Mouse (Mus musculus) gastrocnemius, adult 2 months (tissue): ENCODE data around the gene Pga5. TPM values are rescaled to one million over a fixed set of nuclear protein-coding genes. Genes with fewer than 3 reads are reported as not detected.

Experiments used
- DNase-seq: peaks from one replicate; pipeline ENCODE4 v3.0.0; 2022
- H3K27ac ChIP-seq: fragments of 200-600 bp; 2 replicates; pipeline ENCODE4 v1.8.1; 2022; ENCODE audit warnings: mild to moderate bottlenecking
- H3K4me3 ChIP-seq: fragments of 200-600 bp; 2 replicates; pipeline ENCODE4 v1.8.1; 2022; ENCODE audit warnings: mild to moderate bottlenecking, moderate library complexity
- CTCF ChIP-seq: fragments of 200-600 bp; IDR thresholded peaks from 2 replicates; pipeline ENCODE4 v1.8.1; 2022; ENCODE audit warnings: antibody characterized with exemption, mild to moderate bottlenecking, moderate library complexity
- intact Hi-C: fragments of 180-260 bp; cut with DNase I; formaldehyde crosslinking; loops from one replicate; pipeline ENCODE4 v1.15.1; 2025
- total RNA-seq, 2 experiments: library from RNA; stranded (reverse); gene quantifications; 2 replicates each; pipeline ENCODE4 v1.2.3; 2021

Pga5 gene
- total RNA-seq, 2 experiments from 2014 or later: not detected

DNA sequence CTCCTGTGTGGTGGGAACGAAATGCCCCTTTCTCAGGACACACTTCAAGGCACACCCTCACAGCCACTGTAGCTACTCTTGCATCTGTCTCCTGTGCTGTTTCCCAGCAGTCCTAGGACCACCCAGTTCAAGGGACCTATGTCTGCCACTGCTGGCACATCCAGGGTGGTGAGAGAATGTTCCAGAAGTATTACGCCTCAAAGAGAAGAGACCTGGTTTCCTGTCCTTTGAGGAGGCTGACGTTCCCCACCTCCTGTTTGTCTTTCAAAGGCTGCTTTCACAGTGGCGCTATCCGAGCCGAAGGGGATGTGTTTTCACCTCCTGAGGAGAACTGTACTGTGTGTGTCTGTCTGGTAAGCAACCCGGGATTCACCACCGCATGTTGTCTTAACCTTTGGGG is 29.7 kb downstream of the Pga5 start:
- TF ChIP-seq CTCF: no peak
- no peak overlapping the region for H3K4me3 ChIP-seq
- DNase-seq: peak; percentile 4

DNA sequence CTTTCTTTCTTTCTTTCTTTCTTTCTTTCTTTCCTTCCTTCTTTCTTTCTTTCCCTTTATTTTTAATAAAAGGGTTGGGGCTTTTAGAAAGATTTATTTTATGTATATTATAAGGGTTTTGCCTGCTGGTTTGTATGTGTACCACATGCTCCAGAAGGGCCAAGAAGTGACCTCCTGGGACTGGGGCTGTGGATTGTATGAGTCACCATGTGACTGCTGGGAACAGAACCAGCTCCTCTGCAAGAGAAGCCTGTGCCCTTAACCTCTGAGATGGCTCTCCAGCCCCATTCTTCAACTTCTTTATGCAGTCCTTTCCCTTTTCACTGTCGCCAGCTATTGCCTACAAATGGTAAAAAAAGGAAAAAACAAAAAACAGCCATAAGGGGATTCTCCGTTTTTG is 32.3 kb downstream of the Pga5 start:
- Histone ChIP-seq H3K4me3 (no peak overlapping the region), H3K27ac (no peak overlapping the region)
- no peak for TF ChIP-seq CTCF
- DNase-seq: peak; percentile 36
- intact Hi-C loops: no loop called here

More for the DNA sequence above, 29.7 kb downstream of the Pga5 start:
- intact Hi-C loops: no loop called here
- no peak overlapping the region for H3K27ac ChIP-seq

DNA sequence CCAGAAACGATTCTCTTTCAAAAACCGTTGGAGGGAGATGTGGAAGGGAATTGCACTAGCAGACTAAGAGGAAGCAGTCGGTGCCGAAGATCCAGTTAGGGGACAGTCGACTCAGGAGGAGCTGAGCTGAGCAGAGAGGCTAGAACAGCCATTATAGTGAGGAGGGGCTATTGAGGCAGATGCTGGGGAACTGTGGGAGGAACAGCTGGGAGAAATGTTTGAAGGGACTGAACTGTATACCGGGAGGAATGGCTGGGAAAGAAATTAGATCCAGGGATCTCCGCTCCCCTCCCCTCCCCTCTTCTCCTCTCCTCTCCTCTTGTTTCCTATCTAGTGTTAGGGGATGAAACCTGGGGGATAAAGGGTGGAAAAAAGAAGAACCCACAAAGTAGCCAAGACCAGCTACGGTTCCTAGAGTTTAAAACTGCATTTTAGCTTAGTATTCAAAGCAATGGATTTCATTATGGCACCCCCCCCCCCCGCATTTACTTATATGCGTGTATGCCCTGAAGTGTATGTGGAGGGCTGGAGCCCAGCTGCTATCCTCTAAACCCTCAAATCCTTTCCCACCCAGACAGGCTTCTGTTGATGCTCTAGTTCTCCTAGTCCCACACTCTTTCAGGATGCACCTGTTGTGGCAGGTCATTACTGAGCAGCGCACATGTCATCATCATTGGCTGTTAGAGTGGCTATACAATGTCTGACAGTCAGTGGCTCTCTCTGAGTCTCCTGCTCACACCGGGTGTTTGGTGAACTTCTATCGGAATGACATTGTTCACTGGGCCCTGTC is 37.1 kb downstream of the Pga5 start:
- no peak overlapping the region for H3K27ac ChIP-seq
- no peak overlapping the region for H3K4me3 ChIP-seq
- no peak for DNase-seq
- no peak for TF ChIP-seq CTCF
- intact Hi-C loops: no loop called here

DNA sequence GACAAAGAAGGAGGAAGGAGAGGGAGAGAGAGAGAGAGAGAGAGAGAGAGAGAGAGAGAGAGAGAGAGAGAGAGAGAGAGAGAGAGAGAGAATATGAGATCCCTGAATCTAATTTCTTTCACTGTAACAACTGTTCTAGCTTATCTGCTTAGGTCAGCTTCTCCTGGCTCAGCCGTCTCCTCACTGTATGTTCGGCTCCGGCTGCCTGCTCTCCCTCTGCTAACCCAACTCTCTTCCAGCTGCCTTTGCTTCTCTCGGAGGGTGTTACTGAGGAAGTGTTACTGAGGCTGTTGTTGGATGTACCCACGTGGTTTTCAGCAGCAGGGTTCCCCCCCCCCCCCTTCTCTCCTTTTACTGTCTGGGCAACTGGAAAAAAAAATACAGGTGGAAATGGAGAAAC is 37.8 kb downstream of the Pga5 start:
- no peak for TF ChIP-seq CTCF
- H3K27ac ChIP-seq: no peak overlapping the region
- no peak overlapping the region for H3K4me3 ChIP-seq
- no peak for DNase-seq
- intact Hi-C loops: no loop called here

DNA sequence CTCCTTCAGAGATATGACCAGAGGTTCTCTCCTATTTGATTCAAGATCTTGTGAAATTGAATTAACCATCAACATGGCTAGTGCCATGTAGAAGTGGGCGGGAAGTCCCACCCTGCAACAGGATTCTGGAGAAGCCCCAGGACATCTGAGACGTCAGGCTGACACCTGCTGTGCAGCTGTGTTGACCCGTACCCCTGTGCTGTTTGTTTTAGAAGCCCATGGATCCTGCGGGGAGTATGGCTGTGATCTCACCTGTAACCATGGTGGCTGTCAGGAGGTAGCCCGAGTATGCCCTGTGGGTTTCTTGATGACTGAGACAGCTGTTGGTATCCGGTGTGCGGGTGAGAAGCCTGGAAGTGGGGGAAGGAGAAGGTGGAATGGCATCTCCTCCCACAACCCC is 40.0 kb downstream of the Pga5 start:
- Histone ChIP-seq H3K27ac (no peak overlapping the region), H3K4me3 (no peak overlapping the region)
- DNase-seq: no peak
- TF ChIP-seq CTCF: no peak
- intact Hi-C loops: no loop called here

DNA sequence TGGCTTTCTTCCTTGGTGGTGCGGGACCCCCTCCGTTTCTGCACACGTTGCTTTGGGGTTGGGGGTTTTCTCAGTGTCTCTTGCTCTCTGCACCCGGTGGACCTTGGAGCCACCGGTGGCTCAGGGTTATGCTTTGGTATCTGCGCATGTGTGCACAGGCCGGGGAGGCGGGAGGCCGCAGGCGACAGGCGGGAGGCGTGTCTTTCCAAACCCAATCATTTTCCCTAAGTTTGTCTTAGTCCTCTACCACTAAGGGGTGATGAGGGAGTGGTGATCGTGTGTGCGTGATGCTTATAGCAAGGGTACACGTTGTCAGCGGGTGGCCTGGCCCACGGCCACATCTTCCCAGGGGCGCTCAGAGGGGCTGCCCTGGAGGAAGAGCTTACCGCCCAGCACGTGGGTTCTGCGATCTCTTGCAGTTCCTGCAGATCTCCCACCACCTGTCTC is 43.0 kb downstream of the Pga5 start:
- peak overlapping the region; percentile 68 for H3K4me3 ChIP-seq
- DNase-seq: peak; percentile 58
- TF ChIP-seq CTCF: no peak
- H3K27ac ChIP-seq: 0 out of 2 replicates have a peak overlapping the region, but pooled peaks have one; percentile 48
- intact Hi-C loops: no loop called here

DNA sequence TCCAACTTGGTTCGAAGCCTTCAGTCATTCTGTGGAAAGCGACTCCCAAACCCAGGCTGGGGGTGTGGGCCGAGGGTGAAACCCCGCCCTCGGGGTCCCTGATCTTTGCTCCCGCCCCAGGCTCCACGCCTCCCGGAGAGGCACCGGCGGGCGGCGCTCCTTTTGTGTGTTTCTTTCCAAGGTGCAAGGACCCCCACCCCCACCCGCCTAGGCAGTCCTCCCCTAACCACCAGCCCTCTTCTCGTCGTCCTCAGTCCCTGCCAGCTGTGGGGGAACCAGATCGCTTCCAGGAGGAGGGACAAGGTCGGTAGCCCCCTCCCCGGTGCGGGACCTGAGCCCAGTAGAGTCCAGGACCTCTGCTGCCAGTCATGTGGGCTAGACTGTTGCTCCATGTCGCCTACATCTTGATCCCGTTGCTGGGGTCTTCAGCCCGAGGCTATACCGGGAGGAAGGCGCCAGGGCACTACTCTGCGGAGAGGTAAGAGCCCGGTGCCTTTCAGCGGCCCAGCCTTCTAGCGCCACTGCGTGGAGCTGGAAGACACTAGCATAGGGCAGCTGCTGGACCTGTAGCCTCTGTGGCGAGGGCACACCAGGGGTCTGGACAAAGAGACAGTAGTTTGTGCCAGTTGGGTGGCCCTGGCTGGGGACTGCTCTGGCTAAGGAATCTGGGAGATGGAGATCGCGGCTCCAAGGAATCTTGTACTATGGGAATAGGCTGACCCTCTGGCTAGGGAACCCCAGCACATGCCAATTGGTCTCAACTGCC is 43.6 kb downstream of the Pga5 start, which contains the start of gene Vwce:
Vwce (plus strand) TSS at position 108 of the 766 bp plus-strand sequence.
- peak; percentile 53 for TF ChIP-seq CTCF
- DNase-seq: peak; percentile 57
- intact Hi-C loops: no loop called here
- peak within 1 kb of the TSS; percentile 48; the same call in 1 of the 2 replicates for H3K27ac ChIP-seq
- H3K4me3 ChIP-seq: peak within 1 kb of the TSS; percentile 68

Other genes with a start within 250 kb of the Pga5 start
- gene Lrrc10b, start 220.6 kb downstream of the Pga5 start, total RNA-seq: under 1 TPM; 0.33 TPM
- 1 to 10 TPM in 1 of 2 experiments, under 1 TPM in 1; 0.97 to 1.5 TPM for gene Ppp1r32, start 195.1 kb downstream of the Pga5 start, total RNA-seq
- gene Cpsf7, start 152.8 kb downstream of the Pga5 start, total RNA-seq: 10 to 100 TPM; 20.3 to 21.7 TPM
- gene Sdhaf2, start 151.9 kb downstream of the Pga5 start, total RNA-seq: 10 to 100 TPM; 42.4 to 62.9 TPM
- 1 to 10 TPM; 2.1 to 3.3 TPM for gene Tmem216, start 121.8 kb downstream of the Pga5 start, total RNA-seq
- gene Cyb561a3, start 100.9 kb downstream of the Pga5 start, total RNA-seq: 1 to 10 TPM; 6.3 to 6.4 TPM
- 1 to 10 TPM; 1.5 TPM for gene Tmem138, start 100.7 kb downstream of the Pga5 start, total RNA-seq
- 100 to 1,000 TPM; 128 to 132 TPM for gene Ddb1, start 72.7 kb downstream of the Pga5 start, total RNA-seq
- gene Tkfc, start 72.4 kb downstream of the Pga5 start, total RNA-seq: 1 to 10 TPM; 3.0 to 4.5 TPM
- gene Vwce, start 43.9 kb downstream of the Pga5 start, total RNA-seq: not detected
- gene Vps37c, start 10.7 kb upstream of the Pga5 start, total RNA-seq: 10 to 100 TPM; 20.7 to 26.3 TPM
- gene Cd5, start 60.9 kb upstream of the Pga5 start, total RNA-seq: not detected
- not detected for gene Cd6, start 152.0 kb upstream of the Pga5 start, total RNA-seq
- under 1 TPM; 0.31 to 0.53 TPM for gene Slc15a3, start 161.7 kb upstream of the Pga5 start, total RNA-seq
- gene Tmem132a, start 191.9 kb upstream of the Pga5 start, total RNA-seq: 1 to 10 TPM; 2.8 to 7.2 TPM
- 100 to 1,000 TPM; 227 to 255 TPM for gene Tmem109, start 203.9 kb upstream of the Pga5 start, total RNA-seq
- 100 to 1,000 TPM; 150 to 184 TPM for gene Prpf19, start 217.2 kb upstream of the Pga5 start, total RNA-seq
- not detected for gene Zp1, start 242.6 kb upstream of the Pga5 start, total RNA-seq